Mouse (Mus musculus) spleen, adult 2 months (tissue): ENCODE results near the gene Fyb.

Source experiments
- CTCF ChIP-seq: fragments of 200-500 bp; IDR thresholded peaks from 2 replicates; pipeline ENCODE4 v1.5.1; 2011; ENCODE audit warnings: mild to moderate bottlenecking, inconsistent platforms; ENCODE audit not compliant: insufficient read depth, insufficient read length, insufficient replicate concordance; ENCODE audit errors: extremely low read depth
- POLR2A ChIP-seq: fragments of 200-500 bp; IDR thresholded peaks from 2 replicates; pipeline ENCODE4 v1.6.1; 2011; ENCODE audit warnings: low read depth, low read length, inconsistent platforms

- no peak for TF ChIP-seq CTCF
- no peak for TF ChIP-seq POLR2A
Observed at GRCm38 (mm10) chr15:6492386-6492785, 30.3 kb upstream of the Fyb start.
